Mouse (Mus musculus) bone marrow, adult 2 months (tissue): ENCODE results near the gene Spata31d1d.

Source experiments
- CTCF ChIP-seq: fragments of 200-500 bp; IDR thresholded peaks from 2 replicates; pipeline ENCODE4 v1.5.1; 2011; ENCODE audit warnings: low read length, control low read depth; ENCODE audit not compliant: control insufficient read depth, insufficient read depth
- POLR2A ChIP-seq: fragments of 200-500 bp; IDR thresholded peaks from 2 replicates; pipeline ENCODE4 v1.6.1; 2011; ENCODE audit warnings: low read depth, mild to moderate bottlenecking, control low read depth, low read length, borderline replicate concordance; ENCODE audit not compliant: control insufficient read depth

- TF ChIP-seq CTCF, result peak; percentile 22; the same call in 1 of the 2 replicates
- TF ChIP-seq POLR2A, result peak; percentile 72; the same call in 1 of the 2 replicates
Measured at GRCm38 (mm10) chr13:59770164-59770562, 38.6 kb upstream of the Spata31d1d start.
